Mouse (Mus musculus) cerebellum, postnatal 10 days (tissue): ENCODE data around the gene Car14.
"Not testable (repeated sequence)": the region's sequence is repeated elsewhere in the genome, so short reads cannot be mapped to it uniquely, and the experiment has no call there.

ENCODE experiments used
- DNase-seq, 2 experiments: peaks; one replicate each; pipeline ENCODE4 v3.0.0; 2021; ENCODE audit warnings: mixed read lengths in 2 of 2

Car14 gene

DNA sequence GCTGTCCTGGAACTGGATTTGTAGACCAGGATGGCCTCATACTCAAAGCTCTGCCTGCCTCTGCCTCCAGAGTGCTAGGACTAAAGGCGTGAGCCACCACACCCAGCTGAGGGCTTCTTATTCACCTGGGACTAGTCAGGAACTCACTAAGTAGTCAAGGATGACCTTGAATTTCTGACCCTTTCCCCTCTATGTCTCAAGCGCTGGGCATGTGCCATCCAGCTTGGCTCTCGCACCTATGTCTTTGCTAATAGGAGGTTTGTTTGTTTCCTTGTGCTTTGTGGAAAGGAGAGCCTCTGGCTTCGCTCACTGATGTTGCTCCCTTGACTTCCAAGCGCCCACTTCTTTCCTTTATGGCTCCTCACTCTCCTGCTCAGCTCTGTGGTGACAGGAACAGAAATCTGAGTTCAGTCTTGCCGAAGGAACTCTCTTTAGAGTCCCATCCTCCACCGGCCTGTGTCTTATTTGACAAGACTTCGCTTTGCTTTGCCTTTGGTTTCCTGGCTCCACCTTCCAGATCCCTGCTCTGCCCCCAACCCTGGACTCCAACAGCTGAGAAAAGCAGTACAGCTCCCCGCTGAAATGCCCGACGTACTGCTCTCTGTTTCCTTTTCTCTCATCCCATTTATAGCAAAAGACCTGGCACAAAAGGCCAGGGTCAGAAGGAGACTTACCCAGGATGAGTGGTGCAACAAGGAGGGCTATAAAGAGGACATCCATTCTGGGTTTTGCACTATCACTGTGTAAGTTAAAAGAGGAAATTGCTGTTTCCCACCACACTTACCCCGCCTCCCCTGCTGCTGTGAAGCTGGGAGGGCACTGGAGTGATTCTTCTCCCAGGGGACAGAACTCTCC, 13.1 kb downstream of the Car14 start, which contains the start of gene BC028528:
TSS of gene BC028528 (minus strand) at position 795 of the 855 bp plus-strand sequence.
- no peak for DNase-seq

GRCm38 (mm10) chr3:95889664-95890063, 14.8 kb downstream of the Car14 start:
- DNase-seq, result no peak

DNA sequence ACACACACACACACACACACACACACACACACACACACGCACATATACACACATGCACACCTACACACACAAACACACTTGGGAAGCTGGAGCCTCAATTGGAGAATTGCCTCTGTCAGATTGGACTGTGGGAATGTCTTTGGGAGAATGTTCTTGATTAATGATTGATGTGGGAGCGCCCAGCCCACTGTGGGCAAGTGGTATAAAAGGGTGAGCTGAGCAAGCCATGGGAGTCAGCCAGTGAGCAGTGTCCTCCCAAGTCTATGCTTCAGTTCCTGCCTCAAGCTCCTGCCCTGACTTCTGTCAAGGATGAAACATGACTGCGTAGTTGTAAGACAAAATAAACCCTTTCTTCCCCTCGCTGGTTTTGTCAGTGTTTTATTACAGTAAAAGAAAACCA, 16.9 kb downstream of the Car14 start:
- DNase-seq, result no peak

GRCm38 (mm10) chr3:95884400-95884799, 20.1 kb downstream of the Car14 start:
- no peak for DNase-seq

GRCm38 (mm10) chr3:95882816-95883425, 21.6 kb downstream of the Car14 start:
- peak; percentile 86 to 87 for DNase-seq

DNA sequence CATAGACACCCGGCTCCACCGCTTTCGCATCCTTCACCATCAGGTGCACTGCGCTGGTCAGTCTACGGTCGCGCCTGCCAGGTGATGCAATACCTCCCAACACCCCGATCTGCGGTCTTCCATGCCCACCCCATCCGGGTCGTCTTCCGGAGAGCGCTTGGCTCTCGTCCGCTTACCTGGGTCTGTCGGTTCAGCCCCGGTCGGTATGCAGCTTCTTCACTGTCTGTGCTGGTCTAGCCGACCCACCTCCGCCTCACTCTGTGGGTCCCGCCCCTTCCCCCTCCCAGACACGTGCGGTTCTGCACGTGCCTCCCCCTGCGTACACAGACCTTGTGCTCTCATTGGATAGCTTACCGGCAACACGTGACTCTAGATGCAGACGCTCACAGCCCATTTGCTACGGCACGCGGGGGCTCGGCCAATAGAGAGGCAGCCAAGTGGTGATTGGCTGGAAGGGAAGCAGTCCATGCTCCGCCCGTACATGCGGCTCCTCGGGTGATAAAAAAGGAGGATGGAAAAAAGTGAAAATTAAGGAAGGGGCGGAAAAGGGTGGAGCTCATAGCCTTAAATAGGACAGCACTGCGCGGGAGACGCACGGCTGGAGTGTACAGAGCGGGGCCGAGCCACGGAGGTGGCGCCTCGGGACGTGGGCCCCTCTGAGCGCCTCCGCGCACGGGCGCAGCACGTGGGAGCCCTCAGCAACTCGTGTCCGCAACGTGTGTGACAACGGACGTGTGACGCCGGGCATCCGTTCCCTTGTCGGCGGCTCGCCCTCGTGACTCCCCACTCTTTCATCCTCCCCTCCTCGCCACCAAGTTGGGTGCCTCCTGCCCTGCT, 22.3 kb downstream of the Car14 start, which contains the start of gene Ciart:
TSS of gene Ciart (minus strand) at position 273 of the 837 bp plus-strand sequence.
- peak; percentile 97 for DNase-seq

DNA sequence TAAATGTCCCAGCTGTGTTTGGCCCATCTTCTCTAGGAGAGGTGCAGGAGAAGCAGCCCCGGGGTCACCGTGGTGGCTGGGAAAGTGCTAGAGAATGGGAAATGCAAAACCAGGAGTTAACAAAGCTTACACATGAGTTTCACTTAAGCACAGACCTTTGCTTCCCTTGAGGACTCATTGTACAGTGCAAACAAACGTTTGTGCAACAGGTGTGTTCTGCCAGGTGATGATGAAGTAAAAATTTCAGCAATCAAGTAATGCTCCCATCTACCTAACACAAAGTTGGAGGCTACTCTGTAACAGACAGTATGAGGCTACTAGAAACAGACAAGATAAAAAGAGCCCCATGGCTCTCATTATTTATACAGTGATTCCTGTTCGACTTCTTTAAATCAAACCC, 25.4 kb downstream of the Car14 start:
- no peak for DNase-seq

- no peak for DNase-seq
Measured at GRCm38 (mm10) chr3:95872048-95872447, 32.4 kb downstream of the Car14 start.

- DNase-seq, result peak; percentile 90 to 91
Measured at GRCm38 (mm10) chr3:95871392-95871867, 33.1 kb downstream of the Car14 start, which contains the start of gene Mrps21. Mrps21 (minus strand) TSS chr3:95871519.

GRCm38 (mm10) chr3:95870976-95871375, 33.5 kb downstream of the Car14 start:
- no peak for DNase-seq

DNA sequence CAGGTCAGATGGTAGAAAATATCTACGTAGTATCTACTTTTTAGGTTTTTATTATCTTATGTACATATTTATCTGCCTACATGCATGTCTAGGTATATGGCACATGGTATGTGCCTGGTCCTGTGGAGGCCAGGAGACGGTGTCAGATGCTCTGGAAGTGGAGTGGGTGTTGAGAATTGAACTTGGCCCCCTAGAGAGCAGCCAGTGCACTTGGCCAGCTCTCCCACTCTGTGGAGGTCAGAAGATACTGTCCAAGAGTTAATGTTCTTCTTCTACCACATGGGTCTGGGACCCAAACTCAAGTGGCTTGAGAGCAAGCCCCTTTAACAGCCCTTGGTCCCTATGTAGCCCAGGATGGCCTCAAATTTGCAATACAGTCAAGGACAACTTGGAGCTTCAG, 37.1 kb downstream of the Car14 start:
- no peak for DNase-seq

GRCm38 (mm10) chr3:95866071-95866470, 38.4 kb downstream of the Car14 start:
- no peak for DNase-seq

GRCm38 (mm10) chr3:95865571-95865970, 38.9 kb downstream of the Car14 start:
- no peak for DNase-seq

DNA sequence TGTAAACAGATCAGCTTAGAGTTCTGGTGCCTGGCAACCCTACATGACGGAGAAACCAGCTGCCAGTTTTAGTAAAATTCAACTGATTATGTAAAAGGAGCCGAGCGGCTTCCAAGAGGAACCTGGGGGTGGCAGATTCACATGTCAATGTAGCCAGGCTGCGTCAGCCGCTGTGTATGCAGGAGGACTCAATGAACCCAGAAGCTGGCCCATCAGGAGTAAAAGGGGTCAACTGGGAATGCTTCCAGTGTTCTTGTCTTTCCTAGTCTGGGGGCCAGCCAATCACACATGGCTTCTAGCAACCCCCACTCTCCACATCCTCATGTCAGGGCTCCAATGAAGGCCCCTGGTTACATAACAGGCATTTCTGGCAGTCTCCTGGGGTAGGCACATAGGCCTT, 39.4 kb downstream of the Car14 start:
- DNase-seq, result no peak

- DNase-seq, result no peak
Measured at GRCm38 (mm10) chr3:95863578-95863977, 40.9 kb downstream of the Car14 start.

DNA sequence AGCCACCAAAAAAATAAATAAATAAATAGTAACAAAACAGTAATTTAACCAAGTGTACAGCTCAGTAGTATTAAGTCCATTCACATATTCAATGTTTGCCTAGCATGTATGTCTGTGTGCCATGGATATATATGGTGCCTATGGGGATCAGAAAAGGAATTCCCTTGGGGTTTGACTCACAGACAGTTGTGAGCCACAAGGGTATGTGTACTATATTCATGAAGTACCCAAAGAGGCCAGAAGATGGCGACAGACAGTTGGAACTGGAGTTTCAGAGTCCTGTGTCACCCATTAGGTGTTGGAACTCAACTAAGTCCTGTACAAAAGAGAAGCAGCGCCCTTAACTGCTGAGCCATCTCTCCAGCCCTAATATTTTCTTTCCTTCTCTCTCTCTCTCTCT, 42.7 kb downstream of the Car14 start:
- DNase-seq, result peak; percentile 87 to 94

DNA sequence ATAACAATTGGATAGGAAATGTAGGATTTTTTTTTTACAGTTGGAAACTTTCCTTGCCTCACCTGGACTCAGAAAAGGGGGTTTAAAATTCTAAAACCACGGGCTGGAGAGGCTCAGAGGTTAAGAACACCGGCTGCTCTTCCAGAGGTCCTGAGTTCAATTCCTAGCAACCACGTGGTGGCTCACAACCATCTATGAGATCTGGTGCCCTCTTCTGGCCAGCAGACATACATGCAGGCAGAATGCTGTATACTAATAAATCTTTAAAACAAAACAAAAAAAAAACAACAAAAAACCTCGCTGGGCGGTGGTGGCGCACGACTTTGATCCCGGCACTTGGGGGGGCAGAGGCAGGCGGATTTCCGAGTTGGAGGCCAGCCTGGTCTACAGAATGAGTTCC, 43.3 kb downstream of the Car14 start:
- DNase-seq, result peak in 1 of 2 experiments; percentile 43

DNA sequence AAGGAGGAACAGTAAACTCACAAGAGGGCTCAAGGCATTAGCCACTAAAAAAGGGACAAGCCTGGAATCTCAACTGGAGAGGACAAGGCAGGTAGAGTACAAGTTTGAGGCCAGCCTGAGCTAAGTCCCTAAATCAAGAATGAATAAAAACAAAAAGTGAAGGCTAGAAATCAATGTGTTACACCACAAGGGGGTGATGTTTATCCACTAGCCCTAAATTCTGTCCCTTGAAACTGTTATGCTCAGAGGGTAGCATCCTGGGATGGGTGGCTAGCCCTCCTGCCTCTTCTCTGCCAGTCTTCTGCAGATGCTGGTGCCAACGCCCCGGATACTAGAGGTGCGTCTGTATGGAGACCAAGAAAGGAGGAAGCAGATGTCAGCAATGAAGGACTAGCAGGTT, 44.2 kb downstream of the Car14 start:
- no peak for DNase-seq

GRCm38 (mm10) chr3:95858278-95858677, 46.2 kb downstream of the Car14 start:
- not testable (repeated sequence) for DNase-seq

- DNase-seq, result not testable (repeated sequence)
Measured at GRCm38 (mm10) chr3:95857050-95857449, 47.4 kb downstream of the Car14 start.

DNA sequence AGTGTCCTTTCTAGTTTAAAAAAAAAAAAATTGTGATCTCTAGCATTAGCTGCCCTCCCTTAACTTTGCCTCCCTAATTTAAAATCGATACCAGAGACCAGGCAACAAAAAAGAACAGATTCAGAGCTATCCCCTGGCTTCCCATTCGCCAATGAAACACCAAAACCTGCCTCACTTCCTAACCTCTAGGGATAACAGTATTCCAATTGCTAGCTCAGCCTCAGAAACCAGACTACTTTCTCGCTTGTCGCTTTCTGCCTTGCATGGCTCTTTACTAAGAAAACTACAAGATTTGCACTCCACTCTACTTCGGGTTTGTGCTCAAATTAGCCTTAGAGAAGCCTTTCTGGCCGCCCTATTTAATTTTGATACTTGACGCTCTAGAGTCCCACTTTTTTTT, 48.4 kb downstream of the Car14 start:
- no peak for DNase-seq

DNA sequence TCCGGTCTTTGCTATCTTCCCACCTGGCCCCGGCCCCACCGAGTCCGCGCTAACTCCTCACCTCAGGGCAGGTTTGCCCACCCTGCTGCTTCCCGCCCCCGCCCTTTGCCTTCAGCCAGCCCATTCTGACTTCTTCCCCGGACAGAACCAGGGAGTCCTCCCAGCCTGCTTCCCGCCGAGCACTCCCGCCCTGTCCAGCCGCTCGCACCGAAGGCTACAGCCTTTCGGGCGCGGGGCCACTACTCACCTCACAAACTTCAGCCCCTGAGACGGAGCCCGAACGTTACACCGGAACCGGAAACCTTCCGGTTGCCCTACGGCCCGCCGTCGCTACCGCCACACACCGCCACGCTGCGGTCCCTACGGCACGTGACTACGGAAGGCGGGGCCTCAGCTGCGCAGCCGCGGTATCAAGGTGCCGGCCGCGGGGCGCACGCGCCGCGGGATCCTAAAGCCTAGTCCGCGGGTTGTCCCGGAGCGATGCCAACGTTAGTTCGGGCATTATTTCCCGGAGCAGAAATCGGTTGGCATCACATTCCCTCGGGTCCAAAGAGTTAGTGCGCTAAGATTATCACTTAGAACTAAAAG, 48.9 kb downstream of the Car14 start, which contains the start of gene Prpf3:
TSS of gene Prpf3 (minus strand) at position 384 of the 588 bp plus-strand sequence.
- DNase-seq, result peak; percentile 96 to 97
